Mouse (Mus musculus): Measurements from ENCODE around the gene Smim17. TPM values are rescaled to one million over a fixed set of nuclear protein-coding genes. Genes with fewer than 3 reads are reported as not detected.
"Not testable (repeated sequence)": the region's sequence is repeated elsewhere in the genome, so short reads cannot be mapped to it uniquely, and the experiment has no call there.

The Smim17 gene
- total RNA-seq, 1 experiment from 2014 or later: not detected

DNA sequence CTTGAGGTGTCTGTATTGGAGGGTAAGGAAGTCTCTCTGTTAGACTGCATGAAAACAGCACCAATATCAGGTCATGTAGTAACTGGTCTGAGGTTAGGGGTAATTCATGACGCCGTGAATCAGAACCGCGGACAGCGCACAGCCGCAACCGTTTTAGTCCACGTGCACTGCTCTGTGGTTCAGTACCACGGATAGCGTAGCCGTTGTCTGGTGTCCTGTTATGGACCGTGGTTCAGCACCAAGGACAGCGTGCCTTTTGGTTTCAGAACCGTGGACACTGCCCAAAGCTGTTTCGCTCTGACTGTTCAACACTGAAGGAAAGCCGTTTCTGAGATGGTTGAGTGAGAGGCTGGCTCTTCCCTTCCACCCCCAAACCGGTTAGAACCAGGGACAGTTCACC, 11.5 kb downstream of the Smim17 start, which contains the start of gene Gm20715:
TSS of gene Gm20715 (plus strand) at position 235 of the 400 bp plus-strand sequence.
- ATAC-seq (ENCODE audit: extremely low read depth, insufficient number of reproducible peaks, low FRiP score, poor library complexity, severe bottlenecking): peak; percentile 71; the same call in 1 of the 2 replicates

DNA sequence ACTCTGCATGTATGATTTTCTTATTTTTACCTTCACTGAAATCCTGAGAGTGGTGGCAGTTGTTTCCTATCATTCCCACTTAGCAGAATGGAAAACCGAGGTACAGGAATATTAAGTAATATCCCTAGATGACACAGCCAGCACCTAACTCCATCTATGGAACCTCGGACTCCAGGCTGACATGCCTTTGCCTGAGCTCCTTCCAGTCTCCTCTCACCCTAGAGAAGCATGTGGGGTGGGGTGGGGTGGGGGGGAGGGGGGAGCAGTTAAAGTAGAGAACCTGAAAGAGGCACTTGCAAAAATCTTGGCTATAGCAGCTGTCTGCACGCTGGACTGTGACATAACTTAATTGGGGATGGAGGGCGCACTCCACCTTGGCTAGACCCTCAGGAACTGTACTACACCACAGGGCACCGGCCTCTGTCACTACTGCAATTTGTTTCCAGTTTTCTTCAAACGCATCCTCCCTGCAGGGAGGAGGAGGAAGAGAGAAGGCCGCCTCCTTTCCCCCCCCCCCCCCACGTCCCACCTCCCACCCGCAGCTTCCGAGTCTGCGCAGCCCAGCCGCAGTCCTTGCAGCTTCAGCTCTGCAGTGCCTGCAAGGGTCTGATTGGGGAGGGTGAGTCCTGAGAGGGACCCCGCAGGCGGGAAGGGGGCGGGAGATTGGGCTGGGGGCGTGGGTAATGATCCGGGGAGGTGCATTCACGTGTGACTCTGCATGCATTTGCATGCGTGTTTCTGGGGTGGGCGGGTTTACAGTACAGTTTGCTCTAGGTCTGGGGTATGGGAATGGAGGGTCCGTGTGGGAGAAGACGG, 16.3 kb downstream of the Smim17 start:
- ATAC-seq (ENCODE audit: extremely low read depth, insufficient number of reproducible peaks, low FRiP score, poor library complexity, severe bottlenecking): no peak

DNA sequence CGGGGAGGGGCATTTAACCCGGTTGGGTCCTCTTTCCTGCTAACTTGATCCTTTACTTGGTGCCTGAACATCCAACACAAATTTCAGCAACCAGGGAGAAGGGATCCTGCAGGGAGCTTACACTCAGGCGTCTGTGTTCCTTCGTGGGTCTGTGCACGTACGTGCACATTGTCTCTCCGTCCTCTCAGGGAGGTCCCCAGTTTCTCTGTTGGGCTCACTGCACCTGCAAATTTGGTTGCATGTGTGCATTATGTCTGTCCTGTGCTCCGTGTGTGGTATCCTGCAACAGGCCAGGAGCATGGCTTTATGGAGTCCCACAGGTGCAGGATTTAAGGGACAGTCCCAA, 16.9 kb downstream of the Smim17 start:
- ATAC-seq (ENCODE audit: extremely low read depth, insufficient number of reproducible peaks, low FRiP score, poor library complexity, severe bottlenecking): no peak

DNA sequence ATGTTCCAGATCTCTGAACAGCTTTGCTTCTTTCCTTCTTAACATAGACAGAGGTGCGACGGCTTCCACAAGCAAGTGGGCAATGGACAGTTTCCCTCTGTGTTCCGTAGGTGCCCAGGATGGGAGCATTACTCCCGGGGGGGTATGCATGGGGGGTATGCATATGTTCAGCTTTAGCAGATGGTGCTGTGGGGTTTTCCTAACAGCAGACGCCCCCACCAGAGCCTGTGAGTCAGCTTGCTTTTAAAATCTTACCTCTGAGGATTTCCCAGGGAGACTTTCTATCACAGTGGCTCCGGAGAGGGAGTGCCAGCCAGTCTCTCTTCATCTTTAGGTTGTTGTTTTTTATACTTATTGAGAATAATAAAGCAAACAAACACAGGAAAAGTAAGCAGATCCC, 21.4 kb downstream of the Smim17 start:
- no peak for ATAC-seq (ENCODE audit: extremely low read depth, insufficient number of reproducible peaks, low FRiP score, poor library complexity, severe bottlenecking)

DNA sequence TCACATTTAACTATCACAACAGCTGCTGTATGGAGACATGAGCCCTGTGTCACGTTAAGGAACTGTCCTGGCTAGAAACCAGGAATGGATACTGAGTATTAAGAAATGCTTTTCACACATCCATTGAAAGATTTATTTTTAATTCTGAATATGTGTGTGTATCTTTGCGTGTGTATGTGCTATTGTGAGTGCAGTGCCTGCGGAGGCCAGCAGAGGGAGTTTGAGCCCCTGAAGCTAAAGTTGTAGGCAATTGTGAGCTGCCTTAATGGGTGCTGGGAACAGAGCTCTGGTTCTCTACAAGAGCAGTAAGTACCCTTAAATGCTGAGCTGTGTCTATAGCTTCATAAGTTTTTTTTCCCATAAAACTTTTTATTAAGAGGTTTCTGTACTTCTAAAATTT, 30.9 kb downstream of the Smim17 start:
- no peak for ATAC-seq (ENCODE audit: extremely low read depth, insufficient number of reproducible peaks, low FRiP score, poor library complexity, severe bottlenecking)

DNA sequence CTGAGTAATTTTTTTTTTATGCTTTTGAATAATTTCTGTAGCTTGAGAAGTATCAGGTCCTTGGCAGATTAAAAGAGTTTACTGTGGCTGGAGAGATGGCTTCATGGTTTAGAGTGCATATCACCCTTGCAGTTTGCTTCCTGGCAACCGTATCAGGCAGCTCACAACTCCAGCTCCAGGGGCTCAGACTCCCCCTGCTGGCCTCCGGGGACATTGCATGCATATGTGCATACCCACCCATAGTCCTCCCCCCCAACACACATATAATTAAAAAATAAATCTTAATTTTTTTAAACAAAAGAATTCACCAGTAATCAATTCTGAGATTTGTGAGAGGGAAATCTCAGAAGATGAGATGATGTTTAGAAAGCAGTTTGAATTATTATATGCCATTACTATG, 31.8 kb downstream of the Smim17 start:
- ATAC-seq (ENCODE audit: extremely low read depth, insufficient number of reproducible peaks, low FRiP score, poor library complexity, severe bottlenecking): peak; percentile 48; the same call in 1 of the 2 replicates

DNA sequence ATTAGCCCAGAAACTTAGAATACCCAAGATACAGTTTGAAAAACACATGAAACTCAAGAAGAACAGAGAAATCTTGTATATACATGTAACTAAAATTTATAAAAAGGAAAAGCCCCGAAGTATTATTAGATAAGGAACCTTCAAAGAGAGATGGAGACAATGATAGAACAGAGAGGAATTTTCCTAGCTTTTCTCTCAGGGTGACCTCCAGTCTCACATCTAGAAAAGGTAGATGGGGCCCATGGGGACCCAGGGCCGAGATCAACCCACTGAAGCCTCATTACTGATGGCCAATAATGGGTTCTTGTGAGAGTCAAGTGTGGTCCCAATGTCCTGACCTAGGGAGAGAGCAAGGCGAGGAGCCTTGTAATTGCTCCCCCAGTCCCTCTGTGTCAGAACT, 39.9 kb downstream of the Smim17 start, which contains the start of gene Olfr1344:
TSS of gene Olfr1344 (plus strand) at position 301 of the 400 bp plus-strand sequence.
- ATAC-seq (ENCODE audit: extremely low read depth, insufficient number of reproducible peaks, low FRiP score, poor library complexity, severe bottlenecking): no peak

DNA sequence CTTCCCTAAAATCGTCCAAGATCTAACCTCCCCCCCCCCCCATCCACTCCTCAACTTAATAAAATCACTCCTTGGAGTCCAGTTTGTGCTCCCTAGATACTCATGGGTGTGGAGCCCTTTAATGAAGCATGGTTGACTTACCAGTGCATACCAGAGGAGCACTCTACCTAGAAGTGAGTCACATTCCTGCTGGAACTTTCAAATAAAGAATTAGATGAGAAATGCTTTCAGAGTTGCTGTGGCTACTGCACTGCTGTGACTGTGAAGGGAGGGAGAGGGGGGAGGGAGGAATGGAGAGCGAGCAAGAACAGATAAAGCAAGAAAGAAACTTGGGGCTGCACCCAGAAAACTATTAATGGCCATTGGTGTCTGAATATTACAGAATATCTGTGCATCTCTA, 42.7 kb downstream of the Smim17 start:
- no peak for ATAC-seq (ENCODE audit: extremely low read depth, insufficient number of reproducible peaks, low FRiP score, poor library complexity, severe bottlenecking)

DNA sequence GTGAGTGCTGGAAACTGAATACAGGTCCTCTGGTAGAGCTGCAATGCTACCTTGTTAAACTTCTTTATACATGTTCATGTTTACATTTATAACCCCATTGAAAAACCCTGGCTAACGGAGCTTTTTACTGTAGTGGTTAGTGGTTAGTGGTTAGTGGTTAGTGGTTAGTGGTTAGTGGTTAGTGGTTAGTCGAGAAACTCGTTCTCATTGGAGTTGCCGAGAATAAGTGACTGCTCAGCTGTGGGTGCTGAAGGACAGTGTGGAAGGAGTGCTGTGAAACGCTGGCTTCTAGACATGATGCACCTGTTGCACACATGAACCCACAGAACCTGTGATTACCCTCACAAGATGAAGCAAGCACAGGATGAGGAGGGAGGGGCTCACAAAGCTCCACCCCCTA, 49.3 kb downstream of the Smim17 start:
- no peak for ATAC-seq (ENCODE audit: extremely low read depth, insufficient number of reproducible peaks, low FRiP score, poor library complexity, severe bottlenecking)

DNA sequence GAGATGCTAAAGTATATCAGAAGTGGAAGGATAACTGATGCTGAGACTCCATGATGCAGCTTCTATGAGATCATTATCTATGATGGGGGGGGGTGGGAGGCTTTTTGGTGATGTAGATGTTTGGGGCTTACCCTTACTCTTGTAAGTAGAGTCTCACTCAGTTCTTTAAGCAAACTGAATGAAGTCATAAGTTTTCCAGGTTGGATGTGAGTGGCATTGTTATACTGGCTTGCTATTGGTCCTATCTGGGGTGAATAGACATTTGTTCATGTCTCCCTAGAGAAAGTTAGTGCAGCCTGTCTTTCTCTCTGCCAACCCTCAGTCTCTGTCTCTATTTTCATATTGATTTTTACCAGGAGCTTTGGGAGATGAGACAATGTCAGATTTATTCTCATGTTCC, 57.4 kb downstream of the Smim17 start, which contains the start of gene Olfr1336:
TSS of gene Olfr1336 (plus strand) at position 301 of the 400 bp plus-strand sequence.
- no peak for ATAC-seq (ENCODE audit: extremely low read depth, insufficient number of reproducible peaks, low FRiP score, poor library complexity, severe bottlenecking)

DNA sequence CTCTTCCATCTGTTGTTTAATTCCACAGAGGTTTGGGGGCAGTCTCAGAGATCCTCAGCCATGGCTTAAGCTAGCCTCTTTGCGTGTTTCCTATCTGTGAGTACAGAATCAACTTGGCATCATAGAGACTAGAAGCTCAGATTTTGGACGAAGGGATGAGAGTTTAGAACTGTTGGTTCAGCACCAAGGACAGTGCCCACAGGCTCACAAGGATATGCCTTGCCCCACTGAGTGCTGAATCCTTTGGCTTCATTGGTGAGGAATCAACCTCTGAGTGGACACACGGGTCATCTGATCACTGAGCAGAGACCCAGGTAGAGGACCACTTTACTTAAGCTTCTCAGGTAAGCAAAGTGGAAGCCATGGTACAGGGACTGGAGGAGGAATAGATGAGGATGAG, 57.9 kb downstream of the Smim17 start:
- ATAC-seq (ENCODE audit: extremely low read depth, insufficient number of reproducible peaks, low FRiP score, poor library complexity, severe bottlenecking): no peak

DNA sequence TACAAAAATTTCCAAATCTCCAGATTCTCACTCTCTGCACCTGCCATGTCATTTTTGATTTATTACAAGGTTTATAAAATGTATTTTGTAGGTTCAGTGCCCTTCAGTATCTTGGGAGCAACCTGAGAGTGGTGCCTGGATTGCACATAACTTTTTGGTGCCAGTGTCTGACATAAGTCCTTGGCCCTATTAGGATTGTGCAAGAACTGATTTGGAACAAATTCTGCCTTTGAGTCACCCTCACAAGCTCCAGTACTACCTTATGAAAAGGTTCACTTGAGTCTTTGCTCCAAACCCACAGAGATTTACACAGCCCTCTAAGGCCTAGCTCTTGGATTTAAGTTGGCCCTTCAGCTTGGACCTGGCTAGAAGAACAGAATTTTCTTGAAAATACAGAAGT, 68.4 kb downstream of the Smim17 start, which contains the start of gene Olfr1346:
TSS of gene Olfr1346 (plus strand) at position 151 of the 400 bp plus-strand sequence.
- no peak for ATAC-seq (ENCODE audit: extremely low read depth, insufficient number of reproducible peaks, low FRiP score, poor library complexity, severe bottlenecking)

DNA sequence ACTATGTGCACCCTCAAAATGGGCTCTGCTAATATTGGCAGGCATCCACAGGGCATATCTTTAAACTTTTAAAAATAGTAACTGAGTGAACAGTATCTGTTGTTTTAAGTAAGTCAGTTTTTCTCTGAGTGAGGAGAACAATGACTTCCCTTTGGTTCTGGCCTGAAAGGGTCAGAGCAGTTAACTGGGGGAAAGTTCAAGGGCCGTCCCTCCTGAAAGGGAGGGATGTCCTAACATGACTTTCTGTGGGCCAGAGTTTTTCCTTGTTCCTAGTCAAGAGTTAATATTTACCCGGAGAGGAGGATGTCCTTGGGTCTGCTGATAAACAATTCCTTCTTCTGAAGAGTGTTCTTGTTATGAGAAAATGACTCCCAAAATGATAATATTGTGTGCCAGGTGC, 79.1 kb downstream of the Smim17 start:
- ATAC-seq (ENCODE audit: extremely low read depth, insufficient number of reproducible peaks, low FRiP score, poor library complexity, severe bottlenecking): not testable (repeated sequence)

Other genes starting within 250 kb of the Smim17 start
- gene Zfp787, start 242.7 kb upstream of the Smim17 start, total RNA-seq (2017): 29.7 and 29.9 TPM in 2 replicates
- gene Zfp444, start 226.5 kb upstream of the Smim17 start, total RNA-seq (2017): 22.6 and 32.4 TPM in 2 replicates
- gene Galp, start 201.6 kb upstream of the Smim17 start, total RNA-seq (2017): not detected in 2 replicates
- gene Zscan5b, start 176.4 kb upstream of the Smim17 start, total RNA-seq (2017): not detected in 2 replicates
- gene Epp13, start 146.0 kb upstream of the Smim17 start, total RNA-seq (2017): not detected in 2 replicates
- gene Zfp667, start 112.1 kb upstream of the Smim17 start, total RNA-seq (2017): 5.5 and 5.8 TPM in 2 replicates
- 0.86 and 1.7 TPM in 2 replicates for gene Zfp583, start 67.4 kb upstream of the Smim17 start, total RNA-seq (2017)
- 0.47 and 0.74 TPM in 2 replicates for gene Gm3854, start 55.0 kb upstream of the Smim17 start, total RNA-seq (2017)
- gene Zfp78, start 35.4 kb upstream of the Smim17 start, total RNA-seq (2017): 2.6 and 3.1 TPM in 2 replicates
- 3.1 and 6.5 TPM in 2 replicates for gene Zfp28, start 15.4 kb upstream of the Smim17 start, total RNA-seq (2017)
- not detected in 2 replicates for gene Gm20715, start 11.6 kb downstream of the Smim17 start, total RNA-seq (2017)
- not detected in 2 replicates for gene Olfr1344, start 40.0 kb downstream of the Smim17 start, total RNA-seq (2017)
- not detected in 2 replicates for gene Olfr1336, start 57.5 kb downstream of the Smim17 start, total RNA-seq (2017)
- not detected in 2 replicates for gene Olfr1346, start 68.4 kb downstream of the Smim17 start, total RNA-seq (2017)
- not detected in 2 replicates for gene Olfr5, start 88.2 kb downstream of the Smim17 start, total RNA-seq (2017)
- not detected in 2 replicates for gene Olfr1347, start 101.0 kb downstream of the Smim17 start, total RNA-seq (2017)
- not detected in 2 replicates for gene Olfr1348, start 110.0 kb downstream of the Smim17 start, total RNA-seq (2017)
- gene Olfr1349, start 124.2 kb downstream of the Smim17 start, total RNA-seq (2017): not detected in 2 replicates
- not detected in 2 replicates for gene Olfr1350, start 166.1 kb downstream of the Smim17 start, total RNA-seq (2017)